Mouse (Mus musculus): ENCODE data around the gene Cdk17. TPM values are rescaled to one million over a fixed set of nuclear protein-coding genes. Genes with fewer than 3 reads are reported as not detected.

The Cdk17 gene
- polyA plus RNA-seq, 1 experiment from 2014 or later: 14.2 TPM

GRCm38 (mm10) chr10:93287551-93288145 lies 127.0 kb downstream of the Cdk17 start:
- WGBS: 86% methylated on average over 8 of the region's 8 CpGs
- 0 out of 2 replicates have a peak, but pooled peaks cover 6% of the 10 kb centered on the region for H3K36me3 ChIP-seq (ENCODE audit: control insufficient read depth, insufficient read depth, low read length)
- no peak for ATAC-seq (ENCODE audit: insufficient read depth, low FRiP score)

DNA sequence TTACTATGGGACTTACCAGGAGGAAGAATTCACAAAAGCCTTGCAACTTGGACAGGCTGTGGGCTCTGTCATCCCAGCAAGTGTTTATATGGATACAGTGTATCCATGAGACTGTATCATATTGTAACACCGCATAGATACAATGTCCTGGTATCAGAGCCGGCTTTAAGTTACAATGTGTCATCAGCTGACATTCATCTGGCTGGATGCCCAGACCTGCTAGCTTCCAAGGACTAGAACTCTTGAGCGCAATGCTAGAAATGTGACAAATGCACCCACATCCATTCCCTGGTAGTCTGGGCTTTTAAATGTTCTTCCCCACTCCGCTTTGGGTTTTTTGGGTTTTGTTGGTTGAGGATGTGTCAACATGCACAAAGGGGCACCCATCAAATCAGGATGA lies 127.7 kb downstream of the Cdk17 start:
- no peak for ATAC-seq (ENCODE audit: insufficient read depth, low FRiP score)
- H3K9me3 ChIP-seq (replicated peaks; ENCODE audit: control insufficient read depth, low read length): no peaks in the 10 kb centered on the region
- no peak overlapping the region for H3K4me3 ChIP-seq (replicated peaks; ENCODE audit: low read length)
- H3K27ac ChIP-seq (ENCODE audit: low read length): no peak overlapping the region
- no peak overlapping the region for H3K4me2 ChIP-seq (ENCODE audit: low read depth, low read length)
- peaks cover 10% of the 10 kb centered on the region for H3K4me1 ChIP-seq (ENCODE audit: control insufficient read depth, insufficient read depth, low read length)
- H3K36me3 ChIP-seq (ENCODE audit: control insufficient read depth, insufficient read depth, low read length): 0 out of 2 replicates have a peak, but pooled peaks cover 4% of the 10 kb centered on the region
- no peak overlapping the region for H3K9ac ChIP-seq (ENCODE audit: low read length)
- no peaks in the 10 kb centered on the region for H3K27me3 ChIP-seq (ENCODE audit: control insufficient read depth, insufficient read depth, low read length)
- 41% methylated on average over 4 of the region's 4 CpGs for WGBS

More at GRCm38 (mm10) chr10:93287551-93288145, 127.0 kb downstream of the Cdk17 start:
- no peaks in the 10 kb centered on the region for H3K27me3 ChIP-seq (ENCODE audit: control insufficient read depth, insufficient read depth, low read length)
- no peaks in the 10 kb centered on the region for H3K9me3 ChIP-seq (replicated peaks; ENCODE audit: control insufficient read depth, low read length)
- H3K9ac ChIP-seq (ENCODE audit: low read length): no peak overlapping the region
- H3K27ac ChIP-seq (ENCODE audit: low read length): no peak overlapping the region
- peaks cover 10% of the 10 kb centered on the region for H3K4me1 ChIP-seq (ENCODE audit: control insufficient read depth, insufficient read depth, low read length)
- H3K4me2 ChIP-seq (ENCODE audit: low read depth, low read length): no peak overlapping the region
- no peak overlapping the region for H3K4me3 ChIP-seq (replicated peaks; ENCODE audit: low read length)

DNA sequence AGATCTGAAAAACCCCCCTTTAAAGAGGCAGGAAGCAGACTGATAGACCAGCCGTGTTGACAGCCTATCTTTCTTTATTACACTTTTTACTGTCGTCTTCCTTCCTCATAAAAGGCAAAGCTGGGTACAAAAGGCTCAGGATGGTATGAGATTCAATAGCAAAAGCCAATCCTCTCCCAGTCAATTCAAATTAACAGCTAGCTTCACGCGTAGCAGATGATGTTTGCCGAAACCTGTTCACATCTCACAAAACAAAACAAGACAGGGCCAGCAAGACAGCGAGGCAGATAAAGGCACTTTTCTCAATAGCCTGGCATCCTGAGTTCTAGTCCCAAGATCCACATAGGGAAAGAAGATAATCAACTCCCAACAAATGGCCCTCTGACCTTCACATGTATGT lies 128.7 kb downstream of the Cdk17 start:
- no peak overlapping the region for H3K27ac ChIP-seq (ENCODE audit: low read length)
- H3K36me3 ChIP-seq (ENCODE audit: control insufficient read depth, insufficient read depth, low read length): no peaks in the 10 kb centered on the region
- H3K27me3 ChIP-seq (ENCODE audit: control insufficient read depth, insufficient read depth, low read length): no peaks in the 10 kb centered on the region
- no peak overlapping the region for H3K4me3 ChIP-seq (replicated peaks; ENCODE audit: low read length)
- no peaks in the 10 kb centered on the region for H3K9me3 ChIP-seq (replicated peaks; ENCODE audit: control insufficient read depth, low read length)
- WGBS: 74% methylated on average over 6 of the region's 6 CpGs
- H3K4me1 ChIP-seq (ENCODE audit: control insufficient read depth, insufficient read depth, low read length): peaks cover 10% of the 10 kb centered on the region
- H3K4me2 ChIP-seq (ENCODE audit: low read depth, low read length): no peak overlapping the region
- H3K9ac ChIP-seq (ENCODE audit: low read length): no peak overlapping the region
- no peak for ATAC-seq (ENCODE audit: insufficient read depth, low FRiP score)

DNA sequence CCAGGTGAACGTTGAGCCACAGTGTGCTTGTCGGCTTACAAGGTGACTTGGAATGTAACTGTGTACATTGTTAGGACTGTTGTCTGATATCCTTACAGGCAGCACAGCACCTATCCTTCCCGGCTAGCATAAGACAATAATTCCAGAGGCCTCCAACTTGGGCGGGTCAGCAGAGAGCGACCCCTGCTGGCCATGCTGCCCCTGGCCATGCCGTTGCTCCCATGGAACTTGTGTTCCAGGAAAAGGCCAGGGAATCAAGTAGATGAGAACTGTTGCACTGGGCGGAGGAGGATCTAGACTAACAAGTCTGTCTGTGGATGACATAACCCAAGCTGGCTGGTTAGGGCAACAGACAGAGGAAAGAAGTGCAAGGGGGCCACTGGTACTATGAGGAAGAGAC lies 130.7 kb downstream of the Cdk17 start:
- no peak overlapping the region for H3K4me2 ChIP-seq (ENCODE audit: low read depth, low read length)
- H3K27me3 ChIP-seq (ENCODE audit: control insufficient read depth, insufficient read depth, low read length): no peaks in the 10 kb centered on the region
- no peak overlapping the region for H3K9ac ChIP-seq (ENCODE audit: low read length)
- no peak overlapping the region for H3K4me3 ChIP-seq (replicated peaks; ENCODE audit: low read length)
- H3K36me3 ChIP-seq (ENCODE audit: control insufficient read depth, insufficient read depth, low read length): no peaks in the 10 kb centered on the region
- 34% methylated on average over 7 of the region's 7 CpGs for WGBS
- ATAC-seq (ENCODE audit: insufficient read depth, low FRiP score): peak; percentile 41
- no peak overlapping the region for H3K27ac ChIP-seq (ENCODE audit: low read length)
- peaks cover 10% of the 10 kb centered on the region for H3K4me1 ChIP-seq (ENCODE audit: control insufficient read depth, insufficient read depth, low read length)
- H3K9me3 ChIP-seq (replicated peaks; ENCODE audit: control insufficient read depth, low read length): no peaks in the 10 kb centered on the region

GRCm38 (mm10) chr10:93291843-93292242 lies 131.2 kb downstream of the Cdk17 start:
- Histone ChIP-seq H3K27me3 (ENCODE audit: control insufficient read depth, insufficient read depth, low read length) (no peaks in the 10 kb centered on the region), H3K4me1 (ENCODE audit: control insufficient read depth, insufficient read depth, low read length) (peaks cover 10% of the 10 kb centered on the region), H3K9me3 (replicated peaks; ENCODE audit: control insufficient read depth, low read length) (no peaks in the 10 kb centered on the region), H3K27ac (ENCODE audit: low read length) (no peak overlapping the region), H3K9ac (ENCODE audit: low read length) (no peak overlapping the region), H3K4me3 (replicated peaks; ENCODE audit: low read length) (no peak overlapping the region), H3K36me3 (ENCODE audit: control insufficient read depth, insufficient read depth, low read length) (no peaks in the 10 kb centered on the region), H3K4me2 (ENCODE audit: low read depth, low read length) (no peak overlapping the region)
- WGBS: 8% methylated on average over 6 of the region's 6 CpGs
- ATAC-seq (ENCODE audit: insufficient read depth, low FRiP score): no peak

DNA sequence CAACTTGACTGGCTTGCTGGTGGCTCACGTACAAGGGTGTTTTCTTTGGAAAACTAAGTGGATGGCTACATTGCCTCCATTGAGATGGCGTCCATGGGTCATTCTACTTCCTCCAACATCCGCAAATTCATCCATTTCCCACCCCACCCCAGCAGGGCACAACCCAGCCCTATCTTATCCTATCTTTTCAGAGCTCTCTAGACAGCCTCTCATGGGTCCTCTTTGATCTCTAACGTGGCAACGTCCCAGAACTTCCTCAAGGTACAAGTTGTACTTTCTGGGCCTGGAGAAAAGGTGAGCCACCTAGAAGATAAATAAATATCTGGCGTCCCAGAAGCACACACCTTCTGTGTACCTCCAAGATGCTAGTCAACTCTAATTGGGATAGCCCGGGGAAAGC lies 132.9 kb downstream of the Cdk17 start:
- H3K4me3 ChIP-seq (replicated peaks; ENCODE audit: low read length): no peak overlapping the region
- H3K27me3 ChIP-seq (ENCODE audit: control insufficient read depth, insufficient read depth, low read length): no peaks in the 10 kb centered on the region
- WGBS: 65% methylated on average over 7 of the region's 7 CpGs
- no peaks in the 10 kb centered on the region for H3K36me3 ChIP-seq (ENCODE audit: control insufficient read depth, insufficient read depth, low read length)
- peaks cover 8% of the 10 kb centered on the region for H3K4me1 ChIP-seq (ENCODE audit: control insufficient read depth, insufficient read depth, low read length)
- no peak overlapping the region for H3K9ac ChIP-seq (ENCODE audit: low read length)
- no peak overlapping the region for H3K4me2 ChIP-seq (ENCODE audit: low read depth, low read length)
- no peak for ATAC-seq (ENCODE audit: insufficient read depth, low FRiP score)
- no peak overlapping the region for H3K27ac ChIP-seq (ENCODE audit: low read length)
- H3K9me3 ChIP-seq (replicated peaks; ENCODE audit: control insufficient read depth, low read length): no peaks in the 10 kb centered on the region

DNA sequence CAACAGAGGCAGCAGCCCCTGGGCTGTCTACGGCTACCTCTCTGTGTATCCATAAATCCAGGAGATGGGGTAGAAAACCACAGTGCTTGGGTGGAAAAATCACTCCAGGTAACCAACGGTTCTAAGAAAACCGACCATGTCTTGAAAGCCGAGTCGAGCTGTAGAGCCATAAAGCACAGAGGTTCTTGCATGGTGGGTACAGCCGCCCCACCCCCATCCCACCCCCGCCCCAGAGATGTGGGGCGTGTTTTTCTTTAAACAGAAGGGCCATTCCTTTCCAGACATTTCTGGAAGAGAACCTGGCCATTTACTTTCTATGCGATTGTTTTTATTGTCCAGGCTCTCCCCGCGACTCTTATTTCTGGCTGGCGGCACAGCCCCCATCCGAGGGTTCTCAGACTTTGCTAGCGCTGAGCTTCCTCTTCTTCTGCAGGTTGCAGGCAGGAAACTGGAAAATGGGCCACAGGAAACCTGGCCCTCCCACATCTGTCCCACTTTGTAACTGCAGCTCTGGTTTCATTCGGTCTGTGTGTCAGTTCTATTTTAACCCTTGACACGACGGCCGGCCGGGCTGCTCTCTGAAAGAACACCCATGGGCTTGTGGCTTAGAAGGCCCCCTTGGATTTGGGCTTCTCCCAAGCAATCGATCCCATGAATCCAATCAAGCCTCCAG lies 134.0 kb downstream of the Cdk17 start:
- H3K9ac ChIP-seq (ENCODE audit: low read length): 0 out of 2 replicates have a peak overlapping the region, but pooled peaks have one; percentile 29
- no peak for ATAC-seq (ENCODE audit: insufficient read depth, low FRiP score)
- peaks cover 7% of the 10 kb centered on the region; the same call in 1 of the 2 replicates for H3K4me1 ChIP-seq (ENCODE audit: control insufficient read depth, insufficient read depth, low read length)
- no peaks in the 10 kb centered on the region for H3K36me3 ChIP-seq (ENCODE audit: control insufficient read depth, insufficient read depth, low read length)
- no peaks in the 10 kb centered on the region for H3K9me3 ChIP-seq (replicated peaks; ENCODE audit: control insufficient read depth, low read length)
- H3K4me2 ChIP-seq (ENCODE audit: low read depth, low read length): no peak overlapping the region; the same call in 1 of the 2 replicates
- no peak overlapping the region for H3K4me3 ChIP-seq (replicated peaks; ENCODE audit: low read length)
- H3K27me3 ChIP-seq (ENCODE audit: control insufficient read depth, insufficient read depth, low read length): no peaks in the 10 kb centered on the region
- peak overlapping the region; percentile 47 for H3K27ac ChIP-seq (ENCODE audit: low read length)
- WGBS: 43% methylated on average over 20 of the region's 20 CpGs

GRCm38 (mm10) chr10:93297774-93298173 lies 137.1 kb downstream of the Cdk17 start:
- Histone ChIP-seq H3K9ac (ENCODE audit: low read length) (0 out of 2 replicates have a peak overlapping the region, but pooled peaks have one; percentile 17), H3K27ac (ENCODE audit: low read length) (no peak overlapping the region), H3K4me1 (ENCODE audit: control insufficient read depth, insufficient read depth, low read length) (peaks cover 4% of the 10 kb centered on the region; the same call in 1 of the 2 replicates), H3K36me3 (ENCODE audit: control insufficient read depth, insufficient read depth, low read length) (no peaks in the 10 kb centered on the region), H3K27me3 (ENCODE audit: control insufficient read depth, insufficient read depth, low read length) (no peaks in the 10 kb centered on the region), H3K9me3 (replicated peaks; ENCODE audit: control insufficient read depth, low read length) (no peaks in the 10 kb centered on the region), H3K4me3 (replicated peaks; ENCODE audit: low read length) (no peak overlapping the region), H3K4me2 (ENCODE audit: low read depth, low read length) (no peak overlapping the region)
- ATAC-seq (ENCODE audit: insufficient read depth, low FRiP score): peak; percentile 47; the same call in 1 of the 2 replicates
- 40% methylated on average over 5 of the region's 5 CpGs for WGBS

DNA sequence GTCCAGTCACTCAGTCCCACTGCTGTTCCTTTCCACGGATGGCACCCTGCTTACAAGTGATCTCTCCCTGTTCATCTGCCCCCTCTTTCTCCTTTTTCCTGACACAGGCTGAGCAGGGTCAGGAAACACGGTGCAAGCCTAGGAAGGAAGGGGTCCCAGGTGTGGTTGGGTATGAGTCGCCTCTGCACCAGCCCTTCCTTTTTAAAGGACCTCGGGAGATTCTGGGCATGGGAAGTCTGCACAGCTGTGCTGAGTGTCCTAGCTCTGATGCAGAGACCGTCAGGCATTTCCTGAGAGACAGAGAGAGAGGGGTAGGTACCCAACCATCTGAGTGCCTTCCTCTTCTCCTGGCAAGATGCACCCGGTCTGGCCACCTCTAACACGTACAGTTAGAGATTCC lies 137.5 kb downstream of the Cdk17 start:
- Histone ChIP-seq H3K27ac (ENCODE audit: low read length) (no peak overlapping the region; the same call in 1 of the 2 replicates), H3K9ac (ENCODE audit: low read length) (0 out of 2 replicates have a peak overlapping the region, but pooled peaks have one; percentile 17), H3K4me3 (replicated peaks; ENCODE audit: low read length) (no peak overlapping the region)

More for the DNA sequence above, 137.5 kb downstream of the Cdk17 start:
- peaks cover 4% of the 10 kb centered on the region; the same call in 1 of the 2 replicates for H3K4me1 ChIP-seq (ENCODE audit: control insufficient read depth, insufficient read depth, low read length)
- peak; percentile 29; the same call in 1 of the 2 replicates for ATAC-seq (ENCODE audit: insufficient read depth, low FRiP score)
- no peaks in the 10 kb centered on the region for H3K9me3 ChIP-seq (replicated peaks; ENCODE audit: control insufficient read depth, low read length)
- no peaks in the 10 kb centered on the region for H3K36me3 ChIP-seq (ENCODE audit: control insufficient read depth, insufficient read depth, low read length)
- no peaks in the 10 kb centered on the region for H3K27me3 ChIP-seq (ENCODE audit: control insufficient read depth, insufficient read depth, low read length)
- no peak overlapping the region for H3K4me2 ChIP-seq (ENCODE audit: low read depth, low read length)
- 58% methylated on average over 7 of the region's 7 CpGs for WGBS

Measured in stomach, embryonic 16.5 days (tissue).